Mouse (Mus musculus) C2C12 (cell line): ENCODE measurements around the gene Fxyd7. TPM values are rescaled to one million over a fixed set of nuclear protein-coding genes. Genes with fewer than 3 reads are reported as not detected.

Experiments
- H3K27me3 ChIP-seq: one replicate; pipeline ENCODE4 v1.6.1; 2011; ENCODE audit not compliant: control insufficient read depth, insufficient read depth, insufficient read length
- H3K36me3 ChIP-seq: one replicate; pipeline ENCODE4 v1.6.1; 2011; ENCODE audit not compliant: control insufficient read depth, insufficient read depth
- H3K4me3 ChIP-seq: one replicate; pipeline ENCODE4 v1.5.1; 2011; ENCODE audit warnings: mild to moderate bottlenecking, control low read depth; ENCODE audit not compliant: poor library complexity, insufficient read depth, severe bottlenecking
- H3K79me2 ChIP-seq: one replicate; pipeline ENCODE4 v1.6.1; 2011; ENCODE audit not compliant: control insufficient read depth, insufficient read depth
- H3K79me3 ChIP-seq: one replicate; pipeline ENCODE4 v1.6.1; 2011; ENCODE audit warnings: low read depth, control low read depth
- H3ac ChIP-seq: one replicate; pipeline ENCODE3; 2011; ENCODE audit warnings: low read depth; ENCODE audit not compliant: control insufficient read depth, insufficient read length
- CEBPB ChIP-seq: IDR thresholded peaks from one replicate; pipeline ENCODE4 v1.6.1; 2011; ENCODE audit warnings: low read depth, mild to moderate bottlenecking, control low read depth, moderate library complexity
- CTCF ChIP-seq: IDR thresholded peaks from one replicate; pipeline ENCODE4 v1.5.1; 2011; ENCODE audit not compliant: control insufficient read depth, insufficient read depth, insufficient read length
- FOSL1 ChIP-seq: IDR thresholded peaks from one replicate; pipeline ENCODE4 v1.8.0; 2011; ENCODE audit warnings: mild to moderate bottlenecking, low read length; ENCODE audit not compliant: poor library complexity, insufficient read depth, severe bottlenecking
- MAX ChIP-seq: IDR thresholded peaks from one replicate; pipeline ENCODE4 v1.6.1; 2011; ENCODE audit warnings: mild to moderate bottlenecking, control low read depth
- MYOD1 ChIP-seq: IDR thresholded peaks from one replicate; pipeline ENCODE4 v1.6.1; 2011; ENCODE audit warnings: low read depth; ENCODE audit not compliant: control insufficient read depth, insufficient read length
- MYOG ChIP-seq: IDR thresholded peaks from one replicate; pipeline ENCODE4 v1.6.1; 2011; ENCODE audit not compliant: control insufficient read depth, insufficient read length; ENCODE audit errors: extremely low read depth
- USF1 ChIP-seq: IDR thresholded peaks from one replicate; pipeline ENCODE4 v1.6.1; 2011; ENCODE audit warnings: low read depth, mild to moderate bottlenecking, control low read depth, moderate library complexity
- polyA plus RNA-seq: library from polyadenylated mRNA; unstranded; fragments of >200 nt; fragmentation: generic; extraction: Trizol; gene quantifications from one replicate; pipeline ENCODE4 v1.2.1, GENCODE M21; 2012; ENCODE audit warnings: missing spikeins

The Fxyd7 gene
- polyA plus RNA-seq, 1 experiment, result not detected

GRCm38 (mm10) chr7:31096892-31097564 lies 45.8 kb upstream of the Fxyd7 start:
- H3K36me3 ChIP-seq, result no peaks in the 10 kb centered on the region
- H3K4me3 ChIP-seq, result no peak overlapping the region
- H3K79me2 ChIP-seq, result no peaks in the 10 kb centered on the region
- no peak overlapping the region for H3ac ChIP-seq
- H3K27me3 ChIP-seq, result peaks cover 29% of the 10 kb centered on the region
- H3K79me3 ChIP-seq, result no peaks in the 10 kb centered on the region
- no peak for TF ChIP-seq MYOG
- no peak for TF ChIP-seq CEBPB
- TF ChIP-seq MAX, result no peak
- no peak for TF ChIP-seq FOSL1
- no peak for TF ChIP-seq USF1
- no peak for TF ChIP-seq MYOD1
- no peak for TF ChIP-seq CTCF

- H3K27me3 ChIP-seq, result peaks cover 32% of the 10 kb centered on the region
- H3K4me3 ChIP-seq, result no peak overlapping the region
- no peaks in the 10 kb centered on the region for H3K36me3 ChIP-seq
- no peak for TF ChIP-seq MYOG
- TF ChIP-seq USF1, result no peak
- TF ChIP-seq MYOD1, result no peak
- no peak for TF ChIP-seq MAX
- TF ChIP-seq CEBPB, result no peak
- no peak for TF ChIP-seq CTCF
- no peak for TF ChIP-seq FOSL1
- H3K79me2 ChIP-seq, result no peaks in the 10 kb centered on the region
- no peak overlapping the region for H3ac ChIP-seq
- H3K79me3 ChIP-seq, result no peaks in the 10 kb centered on the region
Measured at GRCm38 (mm10) chr7:31094774-31095501, 43.7 kb upstream of the Fxyd7 start.

DNA sequence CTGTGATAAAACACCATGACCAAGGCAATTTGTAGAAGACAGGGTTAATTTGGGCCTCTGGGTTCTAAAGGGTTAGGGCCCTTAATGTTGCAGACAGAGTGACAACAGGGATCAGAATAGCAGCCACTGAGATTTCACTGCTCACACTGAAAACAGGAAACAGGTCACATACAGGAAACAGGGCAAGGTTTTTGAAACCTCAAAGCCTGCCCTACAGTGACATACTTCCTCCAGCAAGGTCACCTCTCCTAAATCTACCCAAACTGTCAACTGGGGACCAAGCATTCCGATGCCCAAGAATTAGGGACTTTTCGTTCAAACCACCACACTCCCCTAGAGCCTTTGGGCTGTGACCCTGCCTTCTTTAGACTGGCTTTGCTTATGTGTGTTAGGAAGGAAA lies 38.5 kb upstream of the Fxyd7 start:
- TF ChIP-seq MYOD1, result no peak
- no peak for TF ChIP-seq MAX
- TF ChIP-seq CEBPB, result no peak
- Histone ChIP-seq H3K4me3 (no peak overlapping the region), H3ac (no peak overlapping the region), H3K27me3 (peaks cover 26% of the 10 kb centered on the region), H3K36me3 (no peaks in the 10 kb centered on the region), H3K79me2 (no peaks in the 10 kb centered on the region), H3K79me3 (no peaks in the 10 kb centered on the region)

- TF ChIP-seq MAX, result no peak
- no peak for TF ChIP-seq USF1
- TF ChIP-seq FOSL1, result no peak
- no peak for TF ChIP-seq CTCF
- TF ChIP-seq MYOG, result no peak
- no peak for TF ChIP-seq MYOD1
- H3K4me3 ChIP-seq, result no peak overlapping the region
- H3K79me3 ChIP-seq, result no peaks in the 10 kb centered on the region
- no peaks in the 10 kb centered on the region for H3K36me3 ChIP-seq
- no peaks in the 10 kb centered on the region for H3K79me2 ChIP-seq
- no peak overlapping the region for H3ac ChIP-seq
- peaks cover 14% of the 10 kb centered on the region for H3K27me3 ChIP-seq
Measured at GRCm38 (mm10) chr7:31088206-31088605, 36.9 kb upstream of the Fxyd7 start.

GRCm38 (mm10) chr7:31087262-31087661 lies 36.0 kb upstream of the Fxyd7 start:
- no peak overlapping the region for H3K4me3 ChIP-seq
- no peak for TF ChIP-seq MYOD1
- TF ChIP-seq FOSL1, result no peak
- no peak for TF ChIP-seq USF1
- TF ChIP-seq MYOG, result no peak
- TF ChIP-seq CTCF, result no peak
- TF ChIP-seq MAX, result no peak
- TF ChIP-seq CEBPB, result no peak
- H3ac ChIP-seq, result no peak overlapping the region
- H3K27me3 ChIP-seq, result peaks cover 8% of the 10 kb centered on the region
- H3K79me2 ChIP-seq, result no peaks in the 10 kb centered on the region
- no peaks in the 10 kb centered on the region for H3K36me3 ChIP-seq
- no peaks in the 10 kb centered on the region for H3K79me3 ChIP-seq
